Mouse (Mus musculus): ENCODE results near the gene Itgb3.

- TF ChIP-seq GATA1 (IDR thresholded peaks at IDR 0.05; ENCODE audit: borderline replicate concordance, low read length) (no peak), FLI1 (IDR thresholded peaks at IDR 0.05; ENCODE audit: low read length) (no peak)
Measured at GRCm38 (mm10) chr11:104572091-104572490, 35.7 kb upstream of the Itgb3 start.

Data from megakaryocyte, embryonic 14.5 days (primary cell).